Mouse (Mus musculus): ENCODE results near the gene Pdzrn4.

GRCm38 (mm10) chr15:92509372-92509771 is 112.7 kb downstream of the Pdzrn4 start:
- no peak for TF ChIP-seq EP300 (IDR thresholded peaks at IDR 0.05; ENCODE audit: low read depth in 1 of 2, low read length in 2 of 2)
- no peak for TF ChIP-seq GATA1 (IDR thresholded peaks at IDR 0.05; ENCODE audit: low read depth, low read length)
- no peak for TF ChIP-seq MYC (IDR thresholded peaks at IDR 0.05; ENCODE audit: low read depth, low read length)
- TF ChIP-seq ZMIZ1 (IDR thresholded peaks at IDR 0.05; ENCODE audit: low read depth, low read length): no peak
- TF ChIP-seq HCFC1 (IDR thresholded peaks at IDR 0.05; ENCODE audit: low read depth, low read length): no peak
- no peak for TF ChIP-seq ZNF384 (IDR thresholded peaks at IDR 0.05; ENCODE audit: low read depth, low read length)
- TF ChIP-seq ELF1 (IDR thresholded peaks at IDR 0.05; ENCODE audit: low read depth, low read length): no peak
- no peak for TF ChIP-seq TCF12 (IDR thresholded peaks at IDR 0.05; ENCODE audit: low read depth, low read length)

All from MEL (cell line).